Mouse (Mus musculus): ENCODE measurements around the gene Rfk. TPM values are rescaled to one million over a fixed set of nuclear protein-coding genes. Genes with fewer than 3 reads are reported as not detected.

The Rfk gene
- total and polyA plus RNA-seq, 2 experiments: 43.8 to 53.3 TPM

- H3K79me2 ChIP-seq (ENCODE audit: control insufficient read depth, insufficient read depth, low read length): no peaks in the 10 kb centered on the region
- H3K36me3 ChIP-seq (ENCODE audit: control insufficient read depth, insufficient read depth, low read length): no peaks in the 10 kb centered on the region
- TF ChIP-seq POLR2A (IDR thresholded peaks at IDR 0.05; ENCODE audit: extremely low read depth, insufficient read depth, low read length): no peak
- H3K27me3 ChIP-seq (ENCODE audit: control insufficient read depth, insufficient read depth, low read length): peaks cover 6% of the 10 kb centered on the region
- no peak overlapping the region for H3K9ac ChIP-seq (ENCODE audit: low read depth, low read length)
- H3K4me1 ChIP-seq (ENCODE audit: control insufficient read depth, insufficient read depth, low read length): peaks cover 5% of the 10 kb centered on the region; the same call in 1 of the 2 replicates
- 75% methylated on average over 4 of the region's 4 CpGs for WGBS
- no peak overlapping the region for H3K4me3 ChIP-seq (ENCODE audit: insufficient read depth, low read depth, low read length)
- no peak overlapping the region for H3K27ac ChIP-seq (replicated peaks; ENCODE audit: insufficient read depth, low read depth, low read length)
- no peak for DNase-seq (ENCODE audit: extremely low read depth, low read depth, low spot score)
These were observed 39.5 kb upstream of the Rfk start for GRCm38 (mm10) chr19:17354362-17354761.

DNA sequence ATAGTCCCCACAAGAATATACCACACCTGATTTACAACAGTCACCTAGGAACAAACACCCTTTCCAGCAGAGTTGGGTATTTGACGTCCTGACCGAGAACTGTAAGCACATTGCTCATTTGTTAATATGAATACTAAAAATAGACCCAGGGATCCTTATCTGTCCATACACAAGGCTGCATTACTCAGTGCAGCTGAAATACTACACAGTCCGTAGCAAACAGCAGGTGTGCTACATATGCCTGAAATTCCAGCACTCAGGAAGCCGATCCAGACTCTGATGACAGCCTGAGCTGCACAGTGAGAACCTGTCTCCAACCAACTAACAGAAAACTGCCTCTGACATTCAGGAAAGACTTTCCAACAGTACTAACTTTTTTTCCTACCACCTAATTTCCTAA, 39.0 kb upstream of the Rfk start:
- Histone ChIP-seq H3K36me3 (ENCODE audit: control insufficient read depth, insufficient read depth, low read length) (no peaks in the 10 kb centered on the region), H3K9ac (ENCODE audit: low read depth, low read length) (no peak overlapping the region), H3K27me3 (ENCODE audit: control insufficient read depth, insufficient read depth, low read length) (peaks cover 6% of the 10 kb centered on the region), H3K4me1 (ENCODE audit: control insufficient read depth, insufficient read depth, low read length) (peaks cover 5% of the 10 kb centered on the region; the same call in 1 of the 2 replicates), H3K27ac (replicated peaks; ENCODE audit: insufficient read depth, low read depth, low read length) (no peak overlapping the region), H3K4me3 (ENCODE audit: insufficient read depth, low read depth, low read length) (no peak overlapping the region), H3K79me2 (ENCODE audit: control insufficient read depth, insufficient read depth, low read length) (no peaks in the 10 kb centered on the region)
- no peak for DNase-seq (ENCODE audit: extremely low read depth, low read depth, low spot score)
- no peak for TF ChIP-seq CTCF (IDR thresholded peaks at IDR 0.05; ENCODE audit: low read depth, low read length)
- TF ChIP-seq POLR2A (IDR thresholded peaks at IDR 0.05; ENCODE audit: extremely low read depth, insufficient read depth, low read length): no peak
- WGBS: 63% methylated on average over 4 of the region's 4 CpGs

GRCm38 (mm10) chr19:17355361-17355760, 38.5 kb upstream of the Rfk start:
- no peaks in the 10 kb centered on the region for H3K36me3 ChIP-seq (ENCODE audit: control insufficient read depth, insufficient read depth, low read length)
- no peak for TF ChIP-seq POLR2A (IDR thresholded peaks at IDR 0.05; ENCODE audit: extremely low read depth, insufficient read depth, low read length)
- no peak for TF ChIP-seq CTCF (IDR thresholded peaks at IDR 0.05; ENCODE audit: low read depth, low read length)
- no peak overlapping the region for H3K27ac ChIP-seq (replicated peaks; ENCODE audit: insufficient read depth, low read depth, low read length)
- no peak for DNase-seq (ENCODE audit: extremely low read depth, low read depth, low spot score)
- H3K9ac ChIP-seq (ENCODE audit: low read depth, low read length): no peak overlapping the region
- peaks cover 6% of the 10 kb centered on the region for H3K27me3 ChIP-seq (ENCODE audit: control insufficient read depth, insufficient read depth, low read length)
- H3K4me1 ChIP-seq (ENCODE audit: control insufficient read depth, insufficient read depth, low read length): peaks cover 5% of the 10 kb centered on the region; the same call in 1 of the 2 replicates
- no peak overlapping the region for H3K4me3 ChIP-seq (ENCODE audit: insufficient read depth, low read depth, low read length)
- H3K79me2 ChIP-seq (ENCODE audit: control insufficient read depth, insufficient read depth, low read length): no peaks in the 10 kb centered on the region
- 20% methylated on average over 4 of the region's 4 CpGs for WGBS

DNA sequence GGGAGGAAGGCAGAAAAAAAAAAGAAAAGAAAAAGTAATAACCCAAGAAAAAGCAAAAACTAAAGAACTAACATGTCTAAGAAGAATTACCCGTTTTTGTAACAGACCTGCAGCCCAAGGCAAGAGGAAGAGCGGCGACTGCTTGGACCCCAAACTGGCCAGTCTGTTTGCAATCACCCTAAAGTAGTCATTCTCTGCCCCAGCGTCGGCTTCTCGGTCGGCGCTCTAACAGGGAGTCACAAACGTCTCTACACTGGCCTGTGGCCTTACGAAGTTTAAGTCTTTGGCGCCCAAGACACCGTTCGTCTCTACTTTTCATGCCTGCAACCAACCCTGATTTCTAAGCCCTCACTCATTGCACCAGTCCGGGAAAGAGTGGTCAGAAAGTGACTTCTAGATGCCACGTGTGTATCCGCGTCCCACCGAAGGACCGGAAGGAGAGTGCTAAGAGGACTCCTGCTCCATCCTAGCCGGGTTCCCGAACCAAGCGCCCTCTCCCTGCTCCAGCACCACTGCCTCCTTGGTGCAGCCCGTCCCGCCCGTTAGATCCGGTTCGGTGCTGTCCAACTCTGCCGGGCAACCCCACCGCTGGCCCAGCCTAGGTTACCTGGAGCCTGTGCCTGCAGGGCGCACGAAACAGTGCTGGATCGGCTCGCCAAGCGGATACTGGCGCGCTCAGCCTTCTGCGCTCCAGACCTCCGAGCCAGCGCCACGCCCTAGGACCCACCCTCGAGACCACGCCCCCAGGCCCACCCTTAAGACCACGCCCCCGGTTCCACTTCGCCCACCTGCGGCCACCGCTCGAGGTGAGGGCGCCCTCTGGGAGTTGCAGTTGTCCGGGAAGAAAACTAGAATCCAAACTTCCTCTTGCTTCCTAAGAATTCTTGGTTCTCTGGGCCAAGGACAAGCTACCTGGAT, 37.6 kb upstream of the Rfk start:
- H3K4me3 ChIP-seq (ENCODE audit: insufficient read depth, low read depth, low read length): peak overlapping the region; percentile 69
- H3K4me1 ChIP-seq (ENCODE audit: control insufficient read depth, insufficient read depth, low read length): peaks cover 5% of the 10 kb centered on the region; the same call in 1 of the 2 replicates
- no peaks in the 10 kb centered on the region for H3K79me2 ChIP-seq (ENCODE audit: control insufficient read depth, insufficient read depth, low read length)
- peaks cover 6% of the 10 kb centered on the region for H3K27me3 ChIP-seq (ENCODE audit: control insufficient read depth, insufficient read depth, low read length)
- peak overlapping the region; percentile 55 for H3K9ac ChIP-seq (ENCODE audit: low read depth, low read length)
- no peaks in the 10 kb centered on the region for H3K36me3 ChIP-seq (ENCODE audit: control insufficient read depth, insufficient read depth, low read length)
- no peak for DNase-seq (ENCODE audit: extremely low read depth, low read depth, low spot score)
- WGBS: 2% methylated on average over 50 of the region's 50 CpGs
- H3K27ac ChIP-seq (replicated peaks; ENCODE audit: insufficient read depth, low read depth, low read length): no peak overlapping the region
- TF ChIP-seq CTCF (IDR thresholded peaks at IDR 0.05; ENCODE audit: low read depth, low read length): no peak

- 62% methylated on average over 6 of the region's 6 CpGs for WGBS
- Histone ChIP-seq H3K27ac (replicated peaks; ENCODE audit: insufficient read depth, low read depth, low read length) (no peak overlapping the region), H3K4me3 (ENCODE audit: insufficient read depth, low read depth, low read length) (no peak overlapping the region)
These were observed 36.9 kb upstream of the Rfk start for GRCm38 (mm10) chr19:17356932-17357331.

DNA sequence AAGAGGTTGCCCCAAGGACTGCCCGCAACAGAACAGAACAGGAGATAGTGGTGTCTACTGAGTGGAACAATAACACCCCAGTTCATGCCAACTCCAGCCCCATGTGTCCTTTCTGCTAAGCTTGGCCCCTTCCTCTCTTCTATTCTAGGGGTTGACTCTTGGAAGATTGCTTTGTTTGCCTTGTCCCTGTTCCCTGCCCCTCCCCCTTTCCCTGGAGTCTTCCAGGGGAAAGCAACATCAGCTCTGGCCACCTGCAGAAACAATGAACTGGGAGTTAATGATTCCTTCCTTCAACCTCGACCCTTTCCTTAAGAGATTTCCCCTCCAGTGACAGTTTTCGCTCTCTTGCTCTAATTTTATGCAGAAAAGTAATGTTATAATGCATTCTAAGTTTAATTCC, 36.5 kb upstream of the Rfk start:
- WGBS: 49% methylated on average over 3 of the region's 3 CpGs
- Histone ChIP-seq H3K4me1 (ENCODE audit: control insufficient read depth, insufficient read depth, low read length) (peaks cover 5% of the 10 kb centered on the region; the same call in 1 of the 2 replicates), H3K36me3 (ENCODE audit: control insufficient read depth, insufficient read depth, low read length) (no peaks in the 10 kb centered on the region), H3K27ac (replicated peaks; ENCODE audit: insufficient read depth, low read depth, low read length) (no peak overlapping the region), H3K79me2 (ENCODE audit: control insufficient read depth, insufficient read depth, low read length) (no peaks in the 10 kb centered on the region), H3K9ac (ENCODE audit: low read depth, low read length) (no peak overlapping the region), H3K4me3 (ENCODE audit: insufficient read depth, low read depth, low read length) (no peak overlapping the region), H3K27me3 (ENCODE audit: control insufficient read depth, insufficient read depth, low read length) (peaks cover 6% of the 10 kb centered on the region)
- DNase-seq (ENCODE audit: extremely low read depth, low read depth, low spot score): no peak
- TF ChIP-seq POLR2A (IDR thresholded peaks at IDR 0.05; ENCODE audit: extremely low read depth, insufficient read depth, low read length) (no peak), CTCF (IDR thresholded peaks at IDR 0.05; ENCODE audit: low read depth, low read length) (no peak)

More at GRCm38 (mm10) chr19:17356932-17357331, 36.9 kb upstream of the Rfk start:
- Histone ChIP-seq H3K9ac (ENCODE audit: low read depth, low read length) (no peak overlapping the region), H3K27me3 (ENCODE audit: control insufficient read depth, insufficient read depth, low read length) (peaks cover 6% of the 10 kb centered on the region), H3K4me1 (ENCODE audit: control insufficient read depth, insufficient read depth, low read length) (peaks cover 5% of the 10 kb centered on the region; the same call in 1 of the 2 replicates), H3K79me2 (ENCODE audit: control insufficient read depth, insufficient read depth, low read length) (no peaks in the 10 kb centered on the region), H3K36me3 (ENCODE audit: control insufficient read depth, insufficient read depth, low read length) (no peaks in the 10 kb centered on the region)
- no peak for DNase-seq (ENCODE audit: extremely low read depth, low read depth, low spot score)
- no peak for TF ChIP-seq POLR2A (IDR thresholded peaks at IDR 0.05; ENCODE audit: extremely low read depth, insufficient read depth, low read length)
- no peak for TF ChIP-seq CTCF (IDR thresholded peaks at IDR 0.05; ENCODE audit: low read depth, low read length)
